Mouse (Mus musculus) heart, postnatal 0 days (tissue): Measurements from ENCODE around the gene Gfod1.

Experiments used
- CTCF ChIP-seq: IDR thresholded peaks from 2 replicates; pipeline ENCODE4 v1.5.1; 2016; ENCODE audit warnings: antibody characterized with exemption, control low read depth, low read depth
- EP300 ChIP-seq: IDR thresholded peaks from 2 replicates; pipeline ENCODE4 v1.6.1; 2016; ENCODE audit warnings: antibody characterized with exemption, low read depth

DNA sequence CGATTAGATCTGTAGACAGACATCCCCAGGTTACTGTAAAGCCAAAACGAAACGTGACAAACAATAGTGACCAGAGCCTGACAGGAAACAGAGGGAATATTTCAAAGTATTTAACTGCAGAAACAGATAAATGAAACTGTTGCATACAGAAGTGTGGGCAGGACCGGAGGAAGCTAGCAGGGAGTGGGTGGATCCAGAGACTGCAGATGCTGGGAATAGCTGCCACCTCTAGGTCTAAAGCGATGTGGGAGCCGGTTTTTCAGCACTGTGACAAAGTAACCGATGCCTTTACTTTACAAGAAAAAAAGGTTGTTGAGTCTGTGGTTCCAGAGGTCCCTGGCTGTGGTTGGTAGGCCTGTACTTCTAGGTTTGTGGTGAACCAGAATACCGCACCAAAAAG lies 34.0 kb upstream of the Gfod1 start:
- TF ChIP-seq CTCF = no peak
- TF ChIP-seq EP300 = no peak
